Mouse (Mus musculus) stomach, embryonic 15.5 days (tissue): ENCODE results near the gene Camta1. TPM values are rescaled to one million over a fixed set of nuclear protein-coding genes. Genes with fewer than 3 reads are reported as not detected.
A peak's percentile ranks its signal among the peaks of the same experiment; 100 is the strongest.

ENCODE experiments used
- ATAC-seq: fragments of 200-750 bp; cut with Nextera tagmentation; 2 replicates; pipeline ENCODE4 v1.8.0; 2017; ENCODE audit warnings: low read depth, moderate number of reproducible peaks, moderate TSS enrichment; ENCODE audit not compliant: insufficient read depth, low FRiP score
- H3K27ac ChIP-seq: fragments of 300-500 bp; sonication (generic); 2 replicates; pipeline ENCODE4 v1.5.1; 2015; ENCODE audit warnings: mild to moderate bottlenecking, inconsistent platforms
- H3K27me3 ChIP-seq: fragments of 300-500 bp; sonication (generic); replicated peaks from 2 replicates; pipeline ENCODE4 v1.6.1; 2015; ENCODE audit warnings: inconsistent platforms
- H3K36me3 ChIP-seq: fragments of 300-500 bp; sonication (generic); 2 replicates; pipeline ENCODE4 v1.6.1; 2015; ENCODE audit warnings: inconsistent platforms
- H3K4me1 ChIP-seq: fragments of 300-500 bp; sonication (generic); 2 replicates; pipeline ENCODE4 v1.6.1; 2015; ENCODE audit warnings: inconsistent platforms
- H3K4me2 ChIP-seq: fragments of 300-500 bp; sonication (generic); 2 replicates; pipeline ENCODE4 v1.6.1; 2015; ENCODE audit warnings: mild to moderate bottlenecking, inconsistent platforms
- H3K4me3 ChIP-seq: fragments of 300-500 bp; sonication (generic); replicated peaks from 2 replicates; pipeline ENCODE4 v1.5.1; 2015; ENCODE audit warnings: inconsistent platforms
- H3K9ac ChIP-seq: fragments of 300-500 bp; sonication (generic); 2 replicates; pipeline ENCODE4 v1.6.1; 2015; ENCODE audit warnings: inconsistent platforms
- H3K9me3 ChIP-seq: fragments of 300-500 bp; sonication (generic); 2 replicates; pipeline ENCODE4 v1.6.1; 2016; ENCODE audit warnings: inconsistent platforms
- WGBS: fragments of 180-500 bp; shearing (Covaris S2); methylation state at CpG from one replicate; pipeline ENCODE4 v1.1.7; 2015; 5-methylcytosine and 5-hydroxymethylcytosine counted together
- polyA plus RNA-seq: library from polyadenylated mRNA; unstranded; fragments of >200 nt; fragmentation: Nextera tagmentation; extraction: Ambion mirVana; gene quantifications from 2 replicates; pipeline ENCODE4 v1.2.1, GENCODE M21; 2015

Camta1 gene
- polyA plus RNA-seq, 1 experiment from 2014 or later: 63.7 TPM

DNA sequence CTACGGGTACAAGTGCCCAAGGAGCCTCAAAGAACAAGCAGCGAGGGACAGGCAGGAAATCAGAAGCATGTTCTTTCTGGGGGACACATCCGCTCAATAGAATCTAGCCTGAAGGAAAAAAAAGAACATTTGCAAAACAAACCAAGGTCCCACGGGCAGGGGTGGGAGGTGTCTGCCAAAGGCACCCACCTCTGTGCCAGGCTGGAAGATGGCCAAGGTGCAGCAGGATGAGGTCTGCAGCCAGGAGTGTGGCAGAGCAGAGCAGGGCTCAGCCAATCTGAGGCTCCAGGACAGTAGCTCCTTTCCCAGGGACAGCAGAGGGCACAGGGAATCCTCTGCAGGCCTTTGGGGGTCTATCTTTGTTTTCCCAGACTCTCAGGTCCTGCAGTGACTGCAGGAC lies 706.1 kb downstream of the Camta1 start:
- Histone ChIP-seq H3K4me2 (no peak overlapping the region), H3K9me3 (no peaks in the 10 kb centered on the region), H3K9ac (no peak overlapping the region), H3K27ac (no peak overlapping the region), H3K4me1 (no peaks in the 10 kb centered on the region), H3K4me3 (no peak overlapping the region), H3K27me3 (no peaks in the 10 kb centered on the region; the same call in 1 of the 2 replicates), H3K36me3 (no peaks in the 10 kb centered on the region)
- WGBS: 68% methylated on average over 4 of the region's 4 CpGs
- ATAC-seq: no peak

DNA sequence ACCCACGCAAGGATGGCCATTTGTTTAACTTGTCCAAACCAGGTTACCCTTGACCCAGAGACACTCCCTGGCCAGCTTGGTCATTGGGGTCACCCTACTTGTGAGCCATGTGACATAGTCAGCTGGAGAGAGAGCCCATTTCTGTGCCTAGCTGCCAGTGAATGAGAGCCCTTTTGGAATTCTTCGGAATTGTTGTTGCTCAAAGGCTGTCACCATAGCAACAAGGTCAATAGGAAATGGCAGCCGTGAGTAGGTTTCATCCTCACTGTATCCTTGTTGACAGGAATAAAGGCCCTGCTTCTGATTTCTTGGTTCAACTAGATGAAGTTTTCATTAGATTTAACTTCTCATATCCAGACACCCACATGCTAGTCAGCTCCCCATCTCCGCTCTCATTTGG lies 707.4 kb downstream of the Camta1 start:
- no peak overlapping the region for H3K4me2 ChIP-seq
- H3K4me3 ChIP-seq: no peak overlapping the region
- H3K27ac ChIP-seq: no peak overlapping the region
- H3K9ac ChIP-seq: no peak overlapping the region
- no peaks in the 10 kb centered on the region for H3K36me3 ChIP-seq
- no peak for ATAC-seq
- H3K9me3 ChIP-seq: no peaks in the 10 kb centered on the region
- 42% methylated on average over 4 of the region's 4 CpGs for WGBS
- H3K4me1 ChIP-seq: no peaks in the 10 kb centered on the region
- no peaks in the 10 kb centered on the region; the same call in 1 of the 2 replicates for H3K27me3 ChIP-seq

DNA sequence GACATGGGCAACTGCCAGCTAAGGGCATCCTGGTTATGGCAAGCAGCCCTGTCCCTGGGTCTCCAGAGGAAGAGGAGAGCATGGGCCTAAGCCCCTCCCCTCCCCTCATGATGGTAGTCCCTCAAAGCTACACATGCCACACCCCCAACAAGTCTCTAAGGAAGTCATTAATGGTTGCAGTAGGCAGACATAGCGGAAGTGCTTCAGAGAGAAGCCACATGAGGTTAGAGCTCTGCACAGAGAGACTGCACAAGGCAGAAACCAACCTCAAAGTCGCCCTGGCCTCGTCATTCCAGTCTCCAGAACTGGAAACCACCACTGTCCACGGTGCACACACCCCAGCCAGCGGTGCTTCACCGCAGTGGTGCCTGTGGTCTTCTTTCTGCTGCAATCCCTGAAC lies 709.7 kb downstream of the Camta1 start:
- ATAC-seq: no peak
- Histone ChIP-seq H3K4me2 (no peak overlapping the region), H3K27ac (no peak overlapping the region), H3K27me3 (no peaks in the 10 kb centered on the region; the same call in 1 of the 2 replicates), H3K36me3 (no peaks in the 10 kb centered on the region), H3K9me3 (no peaks in the 10 kb centered on the region), H3K9ac (no peak overlapping the region), H3K4me3 (no peak overlapping the region), H3K4me1 (no peaks in the 10 kb centered on the region)
- WGBS: 62% methylated on average over 6 of the region's 6 CpGs

DNA sequence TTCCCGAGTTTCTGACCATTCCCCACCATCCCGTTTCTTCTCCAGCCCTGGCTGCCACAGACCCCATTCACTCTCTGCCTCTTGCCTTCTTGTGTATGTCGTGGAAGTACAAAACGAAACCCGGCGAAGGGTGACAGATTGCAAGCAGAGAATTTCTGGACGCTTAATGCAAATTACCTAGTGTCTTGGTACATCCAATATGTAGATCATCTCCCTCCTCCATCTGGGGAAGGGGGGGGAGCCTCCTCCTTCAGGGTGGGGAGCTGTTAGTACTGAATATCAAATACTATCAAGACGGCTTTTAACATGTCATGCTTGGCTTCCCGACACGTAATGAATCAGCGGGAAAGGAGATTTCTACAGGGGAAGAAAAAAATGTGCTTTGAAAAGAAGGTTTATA lies 710.8 kb downstream of the Camta1 start:
- 72% methylated on average over 11 of the region's 11 CpGs for WGBS
- Histone ChIP-seq H3K4me3 (no peak overlapping the region), H3K27ac (no peak overlapping the region), H3K4me2 (no peak overlapping the region), H3K27me3 (no peaks in the 10 kb centered on the region; the same call in 1 of the 2 replicates), H3K4me1 (no peaks in the 10 kb centered on the region), H3K9me3 (no peaks in the 10 kb centered on the region), H3K36me3 (no peaks in the 10 kb centered on the region), H3K9ac (no peak overlapping the region)
- ATAC-seq: no peak

DNA sequence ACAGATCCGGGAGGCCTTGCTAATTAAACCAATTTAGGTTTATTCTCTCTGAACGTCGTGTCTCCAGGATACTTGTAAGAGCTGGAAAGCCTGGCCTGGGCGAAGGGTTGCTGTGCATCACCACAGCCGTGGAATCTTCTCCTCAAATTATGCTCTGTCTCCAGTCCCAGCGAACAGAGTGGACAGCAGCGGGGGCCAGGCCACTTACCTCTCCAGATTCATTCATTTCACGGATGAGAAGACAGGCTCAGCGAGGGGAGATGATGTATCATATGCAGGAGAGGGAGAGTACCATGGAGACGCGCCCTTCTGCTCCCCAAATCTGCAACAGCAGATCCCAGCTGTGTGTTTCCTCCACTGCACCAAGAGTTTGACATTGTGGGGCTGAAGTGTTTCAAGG lies 711.6 kb downstream of the Camta1 start:
- H3K4me3 ChIP-seq: no peak overlapping the region
- H3K27me3 ChIP-seq: no peaks in the 10 kb centered on the region
- H3K4me1 ChIP-seq: no peaks in the 10 kb centered on the region
- no peak overlapping the region for H3K27ac ChIP-seq
- no peak for ATAC-seq
- 78% methylated on average over 11 of the region's 11 CpGs for WGBS
- H3K9me3 ChIP-seq: no peaks in the 10 kb centered on the region
- no peak overlapping the region for H3K4me2 ChIP-seq
- H3K9ac ChIP-seq: no peak overlapping the region
- H3K36me3 ChIP-seq: no peaks in the 10 kb centered on the region

DNA sequence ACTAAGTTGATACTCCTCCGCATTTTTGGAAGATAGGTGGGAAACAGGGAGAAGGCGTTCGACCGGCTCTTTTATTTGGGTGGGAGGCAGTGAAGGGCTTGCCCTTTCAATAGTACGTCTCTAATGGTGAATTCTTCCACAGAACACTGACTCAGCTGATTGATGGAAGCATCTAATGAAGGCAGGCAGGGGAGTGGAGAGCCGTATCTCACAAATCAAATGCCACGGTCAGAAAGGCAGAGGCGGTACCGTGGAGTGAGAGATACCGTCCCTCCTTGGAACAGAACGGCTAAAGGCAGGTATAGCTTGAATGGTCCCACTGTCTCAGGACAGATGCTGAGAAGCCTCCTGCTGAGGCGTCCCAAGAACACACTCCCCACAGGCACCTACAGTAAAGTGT lies 714.1 kb downstream of the Camta1 start:
- Histone ChIP-seq H3K27me3 (no peaks in the 10 kb centered on the region), H3K4me3 (no peak overlapping the region), H3K4me2 (no peak overlapping the region), H3K27ac (no peak overlapping the region), H3K9ac (no peak overlapping the region), H3K36me3 (no peaks in the 10 kb centered on the region), H3K4me1 (no peaks in the 10 kb centered on the region), H3K9me3 (no peaks in the 10 kb centered on the region)
- WGBS: 34% methylated on average over 12 of the region's 12 CpGs
- no peak for ATAC-seq

DNA sequence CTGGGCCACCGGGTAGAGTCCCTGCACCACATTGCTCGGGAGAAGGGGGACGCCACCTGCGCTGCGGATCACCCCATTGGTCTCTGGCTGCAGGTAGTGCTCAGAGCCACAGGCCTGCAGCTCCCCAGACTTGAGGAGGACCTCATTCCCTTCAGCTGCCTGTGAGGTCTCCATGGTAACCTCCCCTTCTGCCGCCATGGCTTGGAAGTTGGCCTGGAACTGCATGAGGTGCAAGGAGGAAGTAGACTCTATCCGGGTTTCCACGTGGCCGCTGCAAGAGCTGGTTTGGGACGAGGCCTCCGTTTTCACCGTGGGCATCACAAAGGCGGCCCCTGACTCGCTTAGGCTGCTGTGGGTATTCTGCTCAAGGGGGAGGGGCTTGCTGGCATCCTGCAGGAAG lies 717.6 kb downstream of the Camta1 start:
- WGBS: 84% methylated on average over 14 of the region's 14 CpGs
- H3K4me1 ChIP-seq: peaks cover 8% of the 10 kb centered on the region
- H3K9ac ChIP-seq: no peak overlapping the region
- no peak overlapping the region for H3K4me3 ChIP-seq
- peaks cover 15% of the 10 kb centered on the region for H3K27me3 ChIP-seq
- no peaks in the 10 kb centered on the region for H3K9me3 ChIP-seq
- H3K4me2 ChIP-seq: no peak overlapping the region
- no peaks in the 10 kb centered on the region for H3K36me3 ChIP-seq
- no peak for ATAC-seq
- H3K27ac ChIP-seq: no peak overlapping the region

DNA sequence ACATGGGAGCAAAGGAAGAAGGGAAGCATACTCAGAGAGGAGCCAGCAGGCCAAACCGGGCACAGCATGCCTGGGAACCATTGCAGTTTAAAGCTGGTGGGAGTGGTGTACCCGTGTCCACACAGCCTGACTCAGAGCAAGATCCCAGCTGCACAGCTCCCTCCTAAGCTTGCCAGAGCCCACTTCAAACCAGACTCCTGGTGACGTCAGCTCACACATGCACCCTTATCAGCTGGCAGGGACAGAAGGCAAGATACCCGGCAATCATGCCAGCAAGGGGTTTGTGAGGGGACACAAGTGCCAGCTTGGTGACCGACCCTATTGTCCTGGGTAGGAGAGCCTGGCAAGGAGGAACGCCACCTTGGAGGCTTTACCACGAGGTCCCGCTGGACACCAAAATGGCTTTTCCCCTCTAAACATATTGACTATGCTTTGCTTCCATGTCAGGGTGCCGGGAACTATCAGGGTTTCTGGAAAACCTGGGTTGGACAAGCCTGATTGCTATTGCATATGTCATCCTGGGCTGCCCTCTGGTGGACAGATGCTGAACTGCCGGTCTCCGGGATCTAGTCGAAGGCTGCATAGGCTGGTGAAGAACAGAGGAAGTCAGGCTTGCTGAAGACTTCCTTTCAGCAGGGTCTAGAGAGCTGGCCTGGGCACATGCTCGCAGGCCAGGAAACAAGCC lies 720.3 kb downstream of the Camta1 start:
- 0 out of 2 replicates have a peak overlapping the region, but pooled peaks have one; percentile 5 for H3K4me3 ChIP-seq
- no peaks in the 10 kb centered on the region for H3K9me3 ChIP-seq
- peak; percentile 36; the same call in 1 of the 2 replicates for ATAC-seq
- H3K4me2 ChIP-seq: peak overlapping the region; percentile 40
- peaks cover 15% of the 10 kb centered on the region for H3K27me3 ChIP-seq
- no peak overlapping the region for H3K27ac ChIP-seq
- H3K9ac ChIP-seq: no peak overlapping the region
- H3K36me3 ChIP-seq: no peaks in the 10 kb centered on the region
- WGBS: 5% methylated on average over 13 of the region's 13 CpGs
- H3K4me1 ChIP-seq: peaks cover 17% of the 10 kb centered on the region

DNA sequence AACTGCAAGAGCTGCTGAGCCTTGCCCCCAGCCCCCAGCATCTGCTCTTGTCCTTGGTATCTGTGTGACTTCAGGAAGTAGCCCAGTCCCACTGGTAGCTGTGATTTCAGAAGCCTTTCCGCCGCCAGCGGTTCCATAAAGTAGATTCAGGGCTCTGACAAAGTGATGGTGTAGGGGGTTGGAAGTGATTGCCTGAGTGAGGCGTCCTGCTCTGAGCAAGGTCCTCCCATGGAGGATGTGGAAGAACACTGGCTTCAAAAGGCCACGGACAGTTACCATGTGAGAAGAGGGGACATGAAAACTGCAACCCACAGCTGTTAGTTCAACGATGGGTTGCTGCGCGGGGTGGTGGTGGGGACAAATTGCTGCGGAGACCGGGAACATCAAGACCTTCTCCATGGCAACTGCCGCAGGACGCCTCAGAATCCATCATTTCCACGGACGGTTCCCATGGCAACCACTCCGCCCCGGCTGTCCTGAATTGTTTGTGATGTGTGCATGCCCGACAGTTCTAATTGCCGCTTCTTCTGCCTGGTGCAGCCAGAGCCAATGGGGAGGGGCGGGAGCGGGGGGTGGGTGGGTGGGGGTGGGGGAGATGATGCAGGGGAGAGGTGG lies 721.2 kb downstream of the Camta1 start:
- Histone ChIP-seq H3K27me3 (peaks cover 15% of the 10 kb centered on the region), H3K4me2 (no peak overlapping the region), H3K9me3 (no peaks in the 10 kb centered on the region), H3K27ac (no peak overlapping the region), H3K36me3 (no peaks in the 10 kb centered on the region), H3K9ac (no peak overlapping the region), H3K4me1 (peaks cover 17% of the 10 kb centered on the region), H3K4me3 (no peak overlapping the region)
- WGBS: 6% methylated on average over 18 of the region's 20 CpGs
- ATAC-seq: no peak

DNA sequence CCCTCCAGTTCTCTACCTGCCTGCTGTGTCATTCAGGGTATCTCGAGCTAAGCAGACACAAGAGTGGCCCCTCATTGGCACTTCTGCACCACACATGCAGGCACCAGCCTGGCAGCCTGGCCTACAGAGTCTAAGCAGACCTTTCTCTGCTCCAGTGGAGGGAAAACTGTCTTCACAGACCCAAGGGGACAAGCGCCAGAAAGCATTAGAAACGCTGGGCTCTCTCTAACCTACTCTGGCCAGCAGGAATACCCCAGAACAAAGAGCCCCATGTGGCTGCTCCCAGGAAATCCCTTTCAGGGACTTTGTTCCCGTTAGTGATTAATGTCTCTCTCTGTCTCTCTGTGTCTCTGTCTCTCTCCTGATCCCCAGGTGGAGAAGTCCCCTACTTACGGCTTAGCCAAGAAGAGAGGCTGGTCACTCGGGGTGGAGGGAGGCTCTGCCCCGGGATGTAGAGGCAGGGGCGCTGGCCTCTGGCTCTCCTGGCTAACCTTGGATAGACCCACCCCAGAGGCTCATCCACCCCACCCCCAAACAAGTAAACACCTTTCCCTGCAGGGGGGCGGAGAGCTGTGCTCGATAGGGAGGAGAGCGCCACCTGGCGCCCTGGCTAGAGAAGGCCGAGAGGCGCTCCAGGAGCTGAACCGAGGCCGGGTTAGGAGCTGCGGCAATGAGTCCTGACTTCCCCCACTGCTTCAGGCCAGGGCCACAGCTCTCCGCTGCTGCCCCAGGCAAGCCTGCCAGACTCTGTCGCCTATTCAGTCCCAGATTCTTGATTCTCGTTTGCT lies 722.4 kb downstream of the Camta1 start:
- H3K27me3 ChIP-seq: peaks cover 15% of the 10 kb centered on the region
- H3K4me1 ChIP-seq: peaks cover 17% of the 10 kb centered on the region
- H3K36me3 ChIP-seq: no peaks in the 10 kb centered on the region
- H3K9me3 ChIP-seq: no peaks in the 10 kb centered on the region
- 0 out of 2 replicates have a peak, but pooled peaks have one; percentile 5 for ATAC-seq
- no peak overlapping the region for H3K27ac ChIP-seq
- H3K4me3 ChIP-seq: no peak overlapping the region
- H3K4me2 ChIP-seq: peak overlapping the region; percentile 37; the same call in 1 of the 2 replicates
- WGBS: 7% methylated on average over 20 of the region's 20 CpGs
- H3K9ac ChIP-seq: no peak overlapping the region

DNA sequence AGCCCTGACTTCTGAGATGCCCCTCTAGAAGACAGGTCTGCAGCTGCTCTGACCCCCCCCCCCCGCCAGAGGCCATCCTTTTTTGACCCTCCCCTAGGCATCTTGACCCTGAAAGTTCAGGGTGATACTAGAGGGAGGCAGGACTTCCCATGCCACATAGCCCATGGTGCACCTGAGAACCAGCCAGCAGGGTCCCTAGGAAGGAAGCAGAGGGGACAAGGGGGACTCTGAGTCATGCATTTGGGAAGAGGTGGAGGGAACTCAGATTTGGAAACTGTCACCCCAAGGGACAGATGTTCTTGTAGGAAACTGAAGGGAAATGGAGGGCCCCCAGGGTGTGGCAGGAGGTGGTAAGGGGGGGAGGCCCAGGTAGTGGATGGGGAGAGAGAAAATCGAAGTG lies 723.1 kb downstream of the Camta1 start:
- no peak overlapping the region for H3K4me3 ChIP-seq
- ATAC-seq: no peak
- no peaks in the 10 kb centered on the region for H3K36me3 ChIP-seq
- peaks cover 17% of the 10 kb centered on the region for H3K4me1 ChIP-seq
- no peak overlapping the region for H3K27ac ChIP-seq
- 30% methylated on average over 2 of the region's 2 CpGs for WGBS
- no peak overlapping the region for H3K4me2 ChIP-seq
- H3K9me3 ChIP-seq: no peaks in the 10 kb centered on the region
- peaks cover 15% of the 10 kb centered on the region for H3K27me3 ChIP-seq
- no peak overlapping the region for H3K9ac ChIP-seq

DNA sequence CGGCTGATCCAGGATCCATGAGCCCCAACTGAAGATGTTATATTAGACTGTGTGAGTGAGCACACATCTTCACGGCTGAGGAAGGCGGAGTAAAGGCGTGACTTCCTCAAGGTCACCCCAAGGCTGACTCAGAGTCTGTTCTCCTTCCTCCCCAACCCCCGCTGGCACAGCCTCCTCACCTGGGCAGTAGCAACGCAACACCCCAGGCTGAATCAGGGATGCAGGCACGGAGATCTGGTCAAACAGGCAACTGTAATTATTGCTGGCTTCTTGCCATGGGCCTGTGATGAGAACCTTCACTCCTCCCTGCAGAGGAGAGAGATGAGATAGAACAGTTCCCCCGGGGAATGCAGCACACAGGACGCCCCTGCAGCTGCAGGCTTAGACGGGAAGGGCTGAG lies 723.5 kb downstream of the Camta1 start:
- no peak for ATAC-seq
- no peak overlapping the region for H3K9ac ChIP-seq
- peaks cover 15% of the 10 kb centered on the region for H3K27me3 ChIP-seq
- no peaks in the 10 kb centered on the region for H3K36me3 ChIP-seq
- no peak overlapping the region for H3K27ac ChIP-seq
- WGBS: 18% methylated on average over 10 of the region's 10 CpGs
- no peak overlapping the region for H3K4me3 ChIP-seq
- H3K4me2 ChIP-seq: no peak overlapping the region
- H3K9me3 ChIP-seq: no peaks in the 10 kb centered on the region
- H3K4me1 ChIP-seq: peaks cover 17% of the 10 kb centered on the region
